ENCODE assay signal across 12 mouse cellular contexts in genomic region chr11:54400803-54401202, GRCm38 (mm10). TPM values are rescaled to one million over a fixed set of nuclear protein-coding genes. Genes with fewer than 3 reads are reported as not detected.
A peak's percentile ranks its signal among the peaks of the same experiment; 100 is the strongest.
ATAC-seq lines count a peak whose summit lies in the region.
"Had no signal": no experiment of that assay in that cellular context is flagged by ENCODE, and none has a peak within 500 bp of the region (broad histone marks: within the 10 kb centered on the region; RNA-seq: fewer than 3 reads in every experiment).

No protein-coding gene starts in this region.

- peak; percentile 45; the same call in 1 of the 2 replicates for ATAC-seq in cerebellum, adult (ENCODE audit: insufficient number of reproducible peaks, low FRiP score, low TSS enrichment)
- peak; percentile 84 for ATAC-seq in erythroblast, adult 5-6 weeks (replicated peaks; ENCODE audit: low FRiP score, poor library complexity, severe bottlenecking)
- peak; percentile 65; the same call in 1 of the 2 replicates for ATAC-seq in frontal cortex, adult (ENCODE audit: low TSS enrichment)
- ATAC-seq in megakaryocyte, adult 5-6 weeks (ENCODE audit: poor library complexity, severe bottlenecking) = peak; percentile 73
- ATAC-seq in megakaryocyte-erythroid progenitor cell, adult 5-6 weeks (replicated peaks; ENCODE audit: low FRiP score, low TSS enrichment, poor library complexity, severe bottlenecking) = 0 out of 2 replicates have a peak, but pooled peaks have one; percentile 57

RNA-seq across cellular contexts. Expression of gene Meikin, which starts 30.4 kb away (rescaled TPM):
- total RNA-seq in erythroblast, adult 5-6 weeks (2015; ENCODE audit: low replicate concordance) = not detected in 2 replicates
- total RNA-seq in erythroblast, adult 5-6 weeks (2017; ENCODE audit: low replicate concordance) = not detected in 2 replicates
- not detected in 2 replicates for total RNA-seq in megakaryocyte, adult 5-6 weeks (2015)
- not detected in 2 replicates for total RNA-seq in megakaryocyte, adult 5-6 weeks (2017)
- not detected in 2 replicates for total RNA-seq in megakaryocyte-erythroid progenitor cell, adult 5-6 weeks (2014; fragmentation: Nextera tagmentation)
- not detected in 2 replicates for total RNA-seq in megakaryocyte-erythroid progenitor cell, adult 5-6 weeks (2017)
- total RNA-seq: adrenal gland, adult 18-20 months; adrenal gland, adult 8-10 months; adrenal gland, postnatal 14 days; adrenal gland, postnatal 36 days; CH12.LX; forebrain, postnatal 0 days; G1E had no signal

RNA-seq across cellular contexts. Expression of gene Fnip1, which starts 37.2 kb away (rescaled TPM):
- total RNA-seq in erythroblast, adult 5-6 weeks (2015; ENCODE audit: low replicate concordance) = 8.4 and 12.1 TPM in 2 replicates
- total RNA-seq in erythroblast, adult 5-6 weeks (2017; ENCODE audit: low replicate concordance) = 9.2 and 13.0 TPM in 2 replicates
- 37.8 and 39.6 TPM in 2 replicates for total RNA-seq in megakaryocyte, adult 5-6 weeks (2015)
- total RNA-seq in megakaryocyte, adult 5-6 weeks (2017) = 39.2 and 45.6 TPM in 2 replicates
- 13.6 and 20.0 TPM in 2 replicates for total RNA-seq in megakaryocyte-erythroid progenitor cell, adult 5-6 weeks (2014; fragmentation: Nextera tagmentation)
- total RNA-seq in megakaryocyte-erythroid progenitor cell, adult 5-6 weeks (2017) = 18.2 and 25.4 TPM in 2 replicates

Comparison
In these comparisons a context has a peak if more than half of its experiments do, and no peak if none do; other contexts are left out.
1. Peak in every context shown above with its lines: ATAC-seq.